29 mouse cellular contexts compared by ENCODE assay signal in genomic region chr8:12314258-12314657, GRCm38 (mm10). TPM values are rescaled to one million over a fixed set of nuclear protein-coding genes. Genes with fewer than 3 reads are reported as not detected.
"Had no signal": no experiment of that assay in that cellular context is flagged by ENCODE, and none has a peak within 500 bp of the region (broad histone marks: within the 10 kb centered on the region; RNA-seq: fewer than 3 reads in every experiment).

No protein-coding gene starts in this region.

- H3K9ac ChIP-seq: forebrain, postnatal 0 days; heart, embryonic 13.5 days; heart, embryonic 15.5 days; hindbrain, embryonic 13.5 days; hindbrain, embryonic 15.5 days; limb, embryonic 12.5 days; liver, embryonic 13.5 days had no signal

- H3K9me3 ChIP-seq: heart, embryonic 13.5 days; heart, embryonic 15.5 days; hindbrain, embryonic 13.5 days; hindbrain, embryonic 15.5 days; limb, embryonic 10.5 days; limb, embryonic 12.5 days; liver, embryonic 13.5 days had no signal

- H3K4me2 ChIP-seq: heart, embryonic 11.5 days; heart, embryonic 13.5 days; heart, embryonic 15.5 days; hindbrain, embryonic 13.5 days; hindbrain, embryonic 15.5 days; liver, embryonic 11.5 days; liver, embryonic 13.5 days had no signal

- H3K27ac ChIP-seq: heart, adult 2 months; heart, embryonic 13.5 days; heart, embryonic 15.5 days; hindbrain, embryonic 13.5 days; hindbrain, embryonic 15.5 days; hindbrain, postnatal 0 days; left cerebral cortex, adult 2 months; limb, embryonic 12.5 days; liver, embryonic 13.5 days had no signal

- H3K36me3 ChIP-seq: heart, embryonic 13.5 days; heart, embryonic 15.5 days; hindbrain, embryonic 13.5 days; hindbrain, embryonic 15.5 days; limb, embryonic 10.5 days; limb, embryonic 12.5 days; liver, embryonic 13.5 days had no signal

- H3K4me1 ChIP-seq: heart, embryonic 13.5 days; heart, embryonic 15.5 days; liver, embryonic 13.5 days had no signal

- DNase-seq: forebrain, postnatal 0 days; gastrocnemius, postnatal 14 days; gastrocnemius, postnatal 36 days; heart, adult 11 months; heart, adult 2 months; heart, postnatal 14 days; heart, postnatal 36 days; kidney, adult 11 months; kidney, adult 2 months; kidney, postnatal 36 days; liver; liver, embryonic 13.5 days had no signal

- ATAC-seq: intestine, embryonic 16.5 days had no signal

- H3K4me3 ChIP-seq: heart, adult 2 months; heart, embryonic 13.5 days; heart, embryonic 15.5 days; hindbrain, embryonic 13.5 days; hindbrain, embryonic 15.5 days; left cerebral cortex, adult 2 months; limb, embryonic 12.5 days; liver, embryonic 13.5 days had no signal

RNA-seq across cellular contexts. Expression of gene A230072I06Rik, which starts 35.6 kb away (rescaled TPM):
- polyA plus RNA-seq: forebrain, postnatal 0 days; gonadal fat pad, adult 2 months; heart, adult 2 months; heart, embryonic 11.5 days; heart, embryonic 13.5 days; heart, embryonic 15.5 days; heart, postnatal 0 days; hindbrain, embryonic 11.5 days; hindbrain, postnatal 0 days; intestine, embryonic 14.5 days; intestine, embryonic 16.5 days; kidney, adult 2 months; large intestine, adult 2 months; limb, embryonic 10.5 days; limb, embryonic 12.5 days; limb, embryonic 14.5 days; liver, embryonic 11.5 days; liver, embryonic 13.5 days had no signal
